Mouse (Mus musculus): ENCODE measurements around the gene Setd7.

GRCm38 (mm10) chr3:51573915-51574314, 13.2 kb upstream of the Setd7 start:
- TF ChIP-seq TAL1 (IDR thresholded peaks at IDR 0.05; ENCODE audit: low read length) = no peak
- TF ChIP-seq MAFK (IDR thresholded peaks at IDR 0.05; ENCODE audit: borderline replicate concordance, low read depth, low read length) = no peak
- no peak for TF ChIP-seq EP300 (IDR thresholded peaks at IDR 0.05; ENCODE audit: low read depth in 1 of 2, low read length in 2 of 2)
- TF ChIP-seq CTCF (IDR thresholded peaks at IDR 0.05 in 2 of 3, conservative IDR thresholded peaks at IDR 0.05 in 1 of 3; ENCODE audit: control insufficient read depth in 1 of 3, insufficient read depth in 1 of 3, low read depth in 2 of 3, low read length in 3 of 3, poor library complexity in 1 of 3, severe bottlenecking in 1 of 3) = no peak
- TF ChIP-seq SMC3 (IDR thresholded peaks at IDR 0.05; ENCODE audit: low read depth, low read length) = no peak
- no peak for TF ChIP-seq CHD1 (IDR thresholded peaks at IDR 0.05; ENCODE audit: low read depth, low read length)
- TF ChIP-seq E2F4 (IDR thresholded peaks at IDR 0.05; ENCODE audit: borderline replicate concordance, low read depth, low read length) = no peak
- no peak for TF ChIP-seq RCOR1 (IDR thresholded peaks at IDR 0.05; ENCODE audit: low read depth, low read length)
- no peak for TF ChIP-seq CHD2 (IDR thresholded peaks at IDR 0.05; ENCODE audit: low read length)
- TF ChIP-seq POLR2AphosphoS5 (IDR thresholded peaks at IDR 0.05; ENCODE audit: borderline replicate concordance, low read depth, low read length) = no peak
- no peak for TF ChIP-seq USF1 (IDR thresholded peaks at IDR 0.05; ENCODE audit: low read depth, low read length)
- TF ChIP-seq ZMIZ1 (IDR thresholded peaks at IDR 0.05; ENCODE audit: low read depth, low read length) = no peak
- no peak for TF ChIP-seq TBP (IDR thresholded peaks at IDR 0.05; ENCODE audit: low read depth, low read length)
